Mouse (Mus musculus): ENCODE results near the gene Bri3.

GRCm38 (mm10) chr5:144226220-144226619 is 18.0 kb upstream of the Bri3 start:
- no peak for TF ChIP-seq CTCF (IDR thresholded peaks at IDR 0.05; ENCODE audit: control insufficient read depth, insufficient read depth, low read length)
- TF ChIP-seq POLR2A (IDR thresholded peaks at IDR 0.05; ENCODE audit: borderline replicate concordance, control insufficient read depth, low read depth, low read length) = no peak
